Mouse (Mus musculus) lung, adult 2 months (tissue): ENCODE results near the gene Ltc4s. TPM values are rescaled to one million over a fixed set of nuclear protein-coding genes. Genes with fewer than 3 reads are reported as not detected.

Experiments used
- DNase-seq: peaks from one replicate; pipeline ENCODE4 v3.0.0; 2022
- H3K4me1 ChIP-seq: fragments of 200-500 bp; 2 replicates; pipeline ENCODE4 v1.6.1; 2011; ENCODE audit warnings: low read length; ENCODE audit not compliant: control insufficient read depth, insufficient read depth
- H3K4me3 ChIP-seq: fragments of 200-500 bp; replicated peaks from 2 replicates; pipeline ENCODE3; 2011; ENCODE audit warnings: low read depth, mild to moderate bottlenecking, control low read depth, low read length; ENCODE audit errors: extremely low read depth
- CTCF ChIP-seq: fragments of 200-500 bp; IDR thresholded peaks from 2 replicates; pipeline ENCODE4 v1.5.1; 2011; ENCODE audit warnings: mild to moderate bottlenecking, low read length, control low read depth; ENCODE audit not compliant: insufficient read depth
- POLR2A ChIP-seq: fragments of 200-500 bp; IDR thresholded peaks from 2 replicates; pipeline ENCODE4 v1.6.1; 2011; ENCODE audit warnings: low read depth, mild to moderate bottlenecking, control low read depth, low read length, borderline replicate concordance; ENCODE audit errors: extremely low read depth
- WGBS: fragments of 180-500 bp; shearing (Covaris S2); methylation state at CpG from one replicate; pipeline ENCODE4 v1.1.7; 2018; 5-methylcytosine and 5-hydroxymethylcytosine counted together
- polyA plus RNA-seq: library from polyadenylated mRNA; depleted of rRNA; stranded (reverse); fragments of >200 nt; gene quantifications from 2 replicates; pipeline ENCODE4 v1.2.3, GENCODE M21; 2012

Ltc4s gene
- polyA plus RNA-seq, 1 experiment, result 106 TPM

GRCm38 (mm10) chr11:50215633-50216032 lies 22.8 kb downstream of the Ltc4s start:
- H3K4me1 ChIP-seq, result peaks cover 22% of the 10 kb centered on the region
- WGBS, result 45% methylated on average over 9 of the region's 9 CpGs
- DNase-seq, result no peak
- TF ChIP-seq CTCF (no peak), POLR2A (no peak)
- no peak overlapping the region for H3K4me3 ChIP-seq

GRCm38 (mm10) chr11:50214631-50215030 lies 23.8 kb downstream of the Ltc4s start:
- Histone ChIP-seq H3K4me1 (peaks cover 20% of the 10 kb centered on the region), H3K4me3 (no peak overlapping the region)
- DNase-seq, result no peak
- TF ChIP-seq POLR2A (no peak), CTCF (no peak)
- 90% methylated on average over 6 of the region's 6 CpGs for WGBS

- peak; percentile 83 for DNase-seq
- 21% methylated on average over 11 of the region's 11 CpGs for WGBS
- Histone ChIP-seq H3K4me3 (peak overlapping the region; percentile 47), H3K4me1 (peaks cover 26% of the 10 kb centered on the region)
- TF ChIP-seq POLR2A (peak; percentile 59; the same call in 1 of the 2 replicates), CTCF (no peak)
These were observed 25.3 kb downstream of the Ltc4s start for GRCm38 (mm10) chr11:50212848-50213758.

GRCm38 (mm10) chr11:50212060-50212739 lies 26.2 kb downstream of the Ltc4s start:
- 53% methylated on average over 3 of the region's 3 CpGs for WGBS

GRCm38 (mm10) chr11:50211322-50212059 lies 26.9 kb downstream of the Ltc4s start:
- 79% methylated on average over 3 of the region's 3 CpGs for WGBS
- Histone ChIP-seq H3K4me3 (peak overlapping the region; percentile 68), H3K4me1 (peaks cover 29% of the 10 kb centered on the region)
- TF ChIP-seq CTCF (no peak), POLR2A (no peak)
- DNase-seq, result no peak

More at GRCm38 (mm10) chr11:50212060-50212739, 26.2 kb downstream of the Ltc4s start:
- H3K4me3 ChIP-seq, result no peak overlapping the region
- H3K4me1 ChIP-seq, result peaks cover 29% of the 10 kb centered on the region
- TF ChIP-seq POLR2A (no peak), CTCF (no peak)
- DNase-seq, result no peak

GRCm38 (mm10) chr11:50210505-50211151 lies 27.8 kb downstream of the Ltc4s start, which contains the start of the genes Sqstm1 and Mgat4b:
Gene Sqstm1 (minus strand): TSS chr11:50210827.
Gene Mgat4b (plus strand): TSS chr11:50210890.
- peak within 1 kb of the TSS; percentile 68 for H3K4me3 ChIP-seq
- peaks cover 29% of the 10 kb centered on the region for H3K4me1 ChIP-seq
- DNase-seq, result peak; percentile 91
- TF ChIP-seq CTCF (no peak), POLR2A (peak; percentile 99)
- under 1% methylated on average over 48 of the region's 48 CpGs for WGBS

GRCm38 (mm10) chr11:50210101-50210504 lies 28.3 kb downstream of the Ltc4s start:
- Histone ChIP-seq H3K4me3 (peak overlapping the region; percentile 68), H3K4me1 (peaks cover 29% of the 10 kb centered on the region)
- WGBS, result under 1% methylated on average over 24 of the region's 24 CpGs
- peak; percentile 80 for DNase-seq
- TF ChIP-seq CTCF (no peak), POLR2A (peak; percentile 74; the same call in 1 of the 2 replicates)

- no peak for DNase-seq
- Histone ChIP-seq H3K4me1 (peaks cover 27% of the 10 kb centered on the region), H3K4me3 (no peak overlapping the region)
- no peak for TF ChIP-seq CTCF
- no peak for TF ChIP-seq POLR2A
- 89% methylated on average over 5 of the region's 5 CpGs for WGBS
These were observed 30.4 kb downstream of the Ltc4s start for GRCm38 (mm10) chr11:50208039-50208438.

GRCm38 (mm10) chr11:50207344-50207743 lies 31.1 kb downstream of the Ltc4s start:
- no peak for TF ChIP-seq POLR2A
- no peak for TF ChIP-seq CTCF
- Histone ChIP-seq H3K4me3 (no peak overlapping the region), H3K4me1 (peaks cover 20% of the 10 kb centered on the region)
- 89% methylated on average over 14 of the region's 14 CpGs for WGBS
- DNase-seq, result no peak
